15 mouse cellular contexts compared by ENCODE assay signal in genomic region chr5:119839616-119840368, GRCm38 (mm10). TPM values are rescaled to one million over a fixed set of nuclear protein-coding genes. Genes with fewer than 3 reads are reported as not detected.
DNase-seq lines count a peak whose midpoint lies in the region; ATAC-seq lines count a peak whose summit lies in the region.
"Had no signal": no experiment of that assay in that cellular context is flagged by ENCODE, and none has a peak within 500 bp of the region (broad histone marks: within the 10 kb centered on the region; RNA-seq: fewer than 3 reads in every experiment).

No protein-coding gene starts in this region.

- peak overlapping the region; percentile 79 for H3K9ac ChIP-seq in lung, embryonic 16.5 days (ENCODE audit: low read length)
- H3K9ac ChIP-seq in embryonic facial prominence, embryonic 13.5 days = no peak overlapping the region
- peak overlapping the region; percentile 93 for H3K9ac ChIP-seq in limb, embryonic 13.5 days
- H3K9ac ChIP-seq: hindbrain, embryonic 15.5 days; midbrain, embryonic 12.5 days had no signal

- intact Hi-C loops in gastrocnemius, postnatal 14 days (cut with DNase I; ENCODE audit: low total_unique reads) = no loop called here

- no peak for ATAC-seq in lung, embryonic 16.5 days (ENCODE audit: low read depth)
- ATAC-seq in embryonic facial prominence, embryonic 13.5 days (ENCODE audit: insufficient number of reproducible peaks, insufficient read depth, low FRiP score, low TSS enrichment, low read depth) = no peak
- no peak for ATAC-seq in limb, embryonic 13.5 days (ENCODE audit: low FRiP score, low read depth)

- H3K36me3 ChIP-seq in lung, embryonic 16.5 days (ENCODE audit: control insufficient read depth, insufficient read depth, low read length) = no peaks in the 10 kb centered on the region; the same call in 1 of the 2 replicates
- H3K36me3 ChIP-seq in embryonic facial prominence, embryonic 13.5 days = no peaks in the 10 kb centered on the region
- H3K36me3 ChIP-seq in limb, embryonic 13.5 days = peaks cover 17% of the 10 kb centered on the region
- H3K36me3 ChIP-seq: hindbrain, embryonic 15.5 days; midbrain, embryonic 12.5 days had no signal

- DNase-seq in lung, postnatal 14 days = no peak
- DNase-seq in gastrocnemius, postnatal 14 days = no peak
- no peak for DNase-seq in liver
- no peak for DNase-seq in kidney, adult 11 months
- DNase-seq: adrenal gland, postnatal 25 days; kidney, postnatal 25 days had no signal

- WGBS in lung, embryonic 16.5 days = 1% methylated on average over 34 of the region's 34 CpGs
- WGBS in embryonic facial prominence, embryonic 13.5 days = under 1% methylated on average over 34 of the region's 34 CpGs
- WGBS in limb, embryonic 13.5 days = 1% methylated on average over 34 of the region's 34 CpGs

- no peaks in the 10 kb centered on the region for H3K9me3 ChIP-seq in lung, embryonic 16.5 days (ENCODE audit: control insufficient read depth, low read length)
- no peaks in the 10 kb centered on the region for H3K9me3 ChIP-seq in embryonic facial prominence, embryonic 13.5 days
- H3K9me3 ChIP-seq in limb, embryonic 13.5 days = no peaks in the 10 kb centered on the region
- H3K9me3 ChIP-seq: hindbrain, embryonic 15.5 days; midbrain, embryonic 12.5 days had no signal

- peak overlapping the region; percentile 66 for H3K4me3 ChIP-seq in lung, embryonic 16.5 days (ENCODE audit: low read length)
- peak overlapping the region; percentile 40; the same call in 1 of the 2 replicates for H3K4me3 ChIP-seq in brown adipose tissue, adult 24 weeks (ENCODE audit: insufficient read depth, low read depth, low read length)
- peak overlapping the region; percentile 4; the same call in 1 of the 2 replicates for H3K4me3 ChIP-seq in embryonic facial prominence, embryonic 13.5 days
- peak overlapping the region; percentile 64 for H3K4me3 ChIP-seq in limb, embryonic 13.5 days
- H3K4me3 ChIP-seq: hindbrain, embryonic 15.5 days; midbrain, embryonic 12.5 days had no signal

- H3K27ac ChIP-seq in lung, embryonic 16.5 days (ENCODE audit: low read length) = peak overlapping the region; percentile 80
- H3K27ac ChIP-seq in brown adipose tissue, adult 24 weeks (replicated peaks; ENCODE audit: low read depth, low read length) = peak overlapping the region; percentile 29
- H3K27ac ChIP-seq in embryonic facial prominence, embryonic 13.5 days = no peak overlapping the region
- peak overlapping the region; percentile 98 for H3K27ac ChIP-seq in limb, embryonic 13.5 days
- H3K27ac ChIP-seq: hindbrain, embryonic 15.5 days; midbrain, embryonic 12.5 days had no signal

- H3K4me1 ChIP-seq in lung, embryonic 16.5 days (replicated peaks; ENCODE audit: control insufficient read depth, insufficient read depth, low read length) = peaks cover 5% of the 10 kb centered on the region; the same call in 1 of the 2 replicates
- no peaks in the 10 kb centered on the region for H3K4me1 ChIP-seq in brown adipose tissue, adult 24 weeks (ENCODE audit: control insufficient read depth, insufficient read depth, insufficient read length, low read length)
- H3K4me1 ChIP-seq in embryonic facial prominence, embryonic 13.5 days = peaks cover 28% of the 10 kb centered on the region
- peaks cover 41% of the 10 kb centered on the region for H3K4me1 ChIP-seq in limb, embryonic 13.5 days

- peaks cover 56% of the 10 kb centered on the region for H3K27me3 ChIP-seq in lung, embryonic 16.5 days (ENCODE audit: control insufficient read depth, insufficient read depth, low read depth, low read length)
- peaks cover 99% of the 10 kb centered on the region for H3K27me3 ChIP-seq in embryonic facial prominence, embryonic 13.5 days
- peaks cover 87% of the 10 kb centered on the region for H3K27me3 ChIP-seq in limb, embryonic 13.5 days

- H3K4me2 ChIP-seq in lung, embryonic 16.5 days (ENCODE audit: low read depth, low read length) = peak overlapping the region; percentile 61
- no peak overlapping the region; the same call in 1 of the 2 replicates for H3K4me2 ChIP-seq in embryonic facial prominence, embryonic 13.5 days
- H3K4me2 ChIP-seq in limb, embryonic 13.5 days (replicated peaks) = peak overlapping the region; percentile 76
- H3K4me2 ChIP-seq: hindbrain, embryonic 15.5 days; midbrain, embryonic 12.5 days had no signal

RNA-seq across cellular contexts. Expression of gene Tbx5, which starts 7.3 kb away (rescaled TPM):
- polyA plus RNA-seq in lung, embryonic 16.5 days (2015; fragmentation: Nextera tagmentation; extraction: Ambion mirVana) = 53.0 and 58.7 TPM in 2 replicates
- 1.5 and 2.7 TPM in 2 replicates for polyA plus RNA-seq in brown adipose tissue, adult 24 weeks (2012; ENCODE audit: insufficient read depth, insufficient read length, missing spikeins)
- 0.48 and 1.4 TPM in 2 replicates for polyA plus RNA-seq in embryonic facial prominence, embryonic 13.5 days (2015; fragmentation: Nextera tagmentation; extraction: Ambion mirVana)
- polyA plus RNA-seq in limb, embryonic 13.5 days (2015; fragmentation: Nextera tagmentation; extraction: Ambion mirVana) = 34.8 and 51.5 TPM in 2 replicates
- under 1 TPM in 1 of 2 experiments, not detected in 1; 0.11 TPM for total RNA-seq in gastrocnemius, postnatal 14 days (2021)
- total RNA-seq: left cerebral cortex, postnatal 10 days; MEL had no signal
- polyA plus RNA-seq: frontal cortex, adult 2 months had no signal

Comparison
In these comparisons a context has a peak if more than half of its experiments do, and no peak if none do; other contexts are left out.
1. H3K4me3 ChIP-seq: peak in every context shown above with its lines; median percentile 66 in lung, embryonic 16.5 days; 64 in limb, embryonic 13.5 days; 40 in brown adipose tissue, adult 24 weeks; 4 in embryonic facial prominence, embryonic 13.5 days.